Mouse (Mus musculus) ovary, postnatal 10 days (tissue): ENCODE measurements around the gene Myf5.

Experiments used
- DNase-seq: peaks from one replicate; pipeline ENCODE4 v3.0.0; 2022; ENCODE audit warnings: low spot score

Myf5 gene

DNA sequence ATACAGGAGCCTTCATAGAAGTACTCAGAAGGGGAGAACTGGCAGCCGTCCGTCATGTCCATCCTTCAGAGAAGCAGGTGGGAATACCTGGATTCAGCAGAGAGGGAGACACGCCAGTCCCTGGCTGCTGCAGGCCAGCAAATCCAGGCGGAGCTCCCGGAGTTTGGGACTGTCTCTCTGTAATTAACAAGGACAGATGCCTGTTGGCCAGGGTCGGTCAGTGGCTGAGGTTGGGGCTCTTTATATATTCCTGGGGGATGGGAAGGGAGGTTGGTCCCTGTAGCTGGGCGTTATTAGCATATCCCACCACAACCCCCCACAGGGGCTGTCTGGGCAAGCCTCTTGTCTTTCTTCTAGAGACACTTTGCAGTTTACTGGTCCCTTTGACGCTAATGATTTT lies at the start of gene Myf5:
TSS of gene Myf5 (minus strand) at position 265 of the 400 bp plus-strand sequence.
- no peak for DNase-seq

DNA sequence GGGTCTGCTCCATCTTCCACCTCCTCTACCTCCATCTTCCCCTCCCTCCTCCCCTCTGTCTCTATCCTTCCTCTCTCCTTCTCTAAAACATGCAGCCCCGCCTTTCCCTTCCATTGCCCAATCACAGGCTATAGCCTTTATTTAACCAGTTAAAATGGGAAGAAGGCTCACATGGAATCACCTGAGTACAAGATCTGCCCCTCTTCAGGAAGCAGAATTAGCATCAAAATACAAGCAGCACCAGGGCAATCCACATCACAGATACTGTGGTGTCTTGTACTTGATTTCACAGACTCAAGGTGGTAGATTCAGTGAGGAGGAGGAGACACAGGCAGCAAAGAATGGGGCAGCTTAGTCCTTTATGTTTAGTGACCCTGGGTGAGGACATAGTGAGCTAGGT lies 42.8 kb upstream of the Myf5 start:
- no peak for DNase-seq

DNA sequence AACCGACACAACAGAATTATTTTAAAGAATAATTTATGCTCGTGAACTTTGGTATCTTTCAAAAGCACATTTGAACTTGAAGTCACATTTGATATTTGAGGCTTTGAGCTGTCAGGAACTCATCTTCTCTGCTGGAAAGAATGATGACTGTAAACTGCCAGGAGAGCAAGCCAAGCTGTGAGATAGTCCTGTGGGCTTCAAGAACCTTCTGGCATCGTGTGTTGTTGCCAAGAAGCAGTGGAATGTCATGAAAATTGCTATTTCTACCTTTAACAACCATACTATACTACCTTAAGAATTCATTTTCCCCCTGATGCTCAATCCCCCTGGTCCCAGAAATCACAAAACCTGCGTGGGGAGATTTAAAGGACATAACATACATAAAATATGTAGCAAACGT lies 33.3 kb upstream of the Myf5 start:
- no peak for DNase-seq

DNA sequence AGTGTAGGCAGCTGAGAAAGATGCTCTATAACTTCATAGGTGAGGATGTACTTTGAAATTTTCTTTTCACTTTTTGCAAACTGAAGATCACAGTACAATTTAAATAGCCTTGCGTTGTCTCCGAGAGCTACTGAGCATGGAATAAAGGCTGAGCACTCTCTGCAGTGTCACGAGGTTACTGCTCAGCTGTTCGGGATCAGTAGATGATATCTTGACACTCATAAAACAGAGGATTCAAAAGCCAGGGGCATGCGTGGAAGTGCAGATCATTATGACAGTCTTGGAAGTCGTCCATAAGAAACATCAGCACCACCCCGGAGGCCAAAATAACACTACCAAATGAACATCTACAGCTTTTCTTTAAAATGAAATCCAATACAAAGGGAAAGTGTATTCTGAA lies 30.7 kb upstream of the Myf5 start:
- DNase-seq = no peak

DNA sequence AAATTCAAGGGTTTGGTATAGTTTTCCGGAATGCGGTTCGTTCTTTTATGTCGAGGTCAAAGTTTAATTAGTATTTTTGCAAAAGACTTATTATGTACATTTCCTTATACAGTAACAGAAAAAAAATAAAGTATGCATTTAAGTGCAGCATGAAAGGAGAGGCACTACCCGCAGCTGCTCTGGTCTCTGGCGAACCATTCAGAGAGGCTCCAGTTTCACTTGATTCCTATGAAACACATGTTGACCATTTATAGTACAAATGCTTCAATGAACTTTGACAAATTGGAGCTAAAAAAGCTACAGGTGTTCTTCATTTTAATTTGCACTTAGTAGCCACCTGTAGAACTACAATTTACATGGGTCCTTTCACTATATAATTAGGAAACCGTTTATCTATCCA lies 28.8 kb upstream of the Myf5 start:
- no peak for DNase-seq

DNA sequence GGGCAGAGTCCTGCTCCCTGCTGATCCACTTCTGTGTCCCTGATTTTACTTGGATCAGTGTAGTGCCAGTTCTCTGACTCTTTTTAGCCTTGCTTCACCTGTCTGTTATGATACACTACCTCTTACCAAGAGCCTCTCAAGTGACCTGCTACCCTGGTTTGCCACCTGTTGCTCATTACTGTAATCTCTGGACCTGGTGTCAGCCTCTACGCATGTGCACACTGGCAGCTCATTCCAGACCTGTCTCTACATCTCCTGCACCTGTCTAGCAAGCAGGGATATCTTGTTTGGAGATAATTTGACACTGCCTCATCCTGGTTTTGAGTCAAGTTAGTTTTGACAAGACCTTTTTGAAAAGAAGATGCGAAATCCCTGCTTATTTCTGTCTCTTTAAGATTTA lies 20.5 kb upstream of the Myf5 start:
- no peak for DNase-seq

DNA sequence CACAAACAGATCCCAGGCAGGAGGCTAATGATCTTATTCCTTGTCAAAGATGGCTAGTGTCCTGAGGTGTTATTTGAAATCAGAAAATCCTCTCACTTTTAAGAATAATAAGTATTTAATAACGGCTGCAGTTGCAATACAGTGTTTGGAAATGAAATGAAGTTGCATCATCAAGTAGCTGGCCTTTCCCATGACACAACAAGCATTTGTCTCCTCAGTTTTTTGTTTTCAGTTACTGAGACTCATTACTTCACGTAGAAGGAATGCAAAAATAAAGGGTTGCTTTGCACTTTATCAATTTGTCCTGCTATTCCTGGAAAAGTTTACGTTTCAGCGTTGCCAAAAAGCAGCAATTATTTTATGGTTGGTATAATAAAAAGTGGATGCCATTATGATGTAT lies 17.5 kb upstream of the Myf5 start:
- no peak for DNase-seq

DNA sequence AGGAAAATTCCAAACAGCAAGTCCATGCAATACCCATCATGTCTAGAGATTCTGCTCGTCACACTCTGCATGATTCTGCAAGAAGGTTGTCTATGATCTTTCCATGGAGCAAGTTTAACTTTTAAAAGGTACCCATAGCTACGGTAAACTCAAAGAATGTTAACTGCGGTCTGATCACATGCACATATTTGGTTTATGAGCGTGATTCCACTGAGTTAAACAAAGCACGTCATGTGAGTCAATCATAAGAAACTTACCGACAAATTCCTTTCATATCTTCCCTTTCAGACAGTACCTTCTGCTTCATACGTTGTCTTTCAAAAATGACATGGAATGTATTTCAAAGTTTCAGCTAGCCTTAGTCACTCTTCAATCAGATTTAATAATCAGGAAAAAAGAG lies 16.3 kb upstream of the Myf5 start:
- DNase-seq = no peak

DNA sequence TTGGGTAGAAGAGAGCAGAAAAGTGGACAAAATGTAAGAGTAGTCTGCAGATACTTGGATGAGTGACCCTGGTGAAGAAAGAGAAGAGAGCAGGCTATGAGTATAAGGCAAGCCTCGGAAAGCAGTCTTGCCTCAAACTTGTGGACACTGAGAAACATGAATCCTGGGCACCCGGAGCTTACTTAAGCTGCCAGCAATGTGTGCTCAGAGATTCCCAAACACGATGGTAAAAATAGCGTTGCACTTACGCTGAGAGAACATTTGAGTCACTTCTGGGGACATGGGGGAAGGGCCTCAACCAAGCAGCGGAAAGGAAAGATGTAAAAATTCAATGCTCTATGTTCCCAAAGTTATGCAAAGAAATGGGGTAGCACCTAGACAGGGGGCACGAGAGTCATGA lies 13.7 kb upstream of the Myf5 start:
- DNase-seq = no peak

DNA sequence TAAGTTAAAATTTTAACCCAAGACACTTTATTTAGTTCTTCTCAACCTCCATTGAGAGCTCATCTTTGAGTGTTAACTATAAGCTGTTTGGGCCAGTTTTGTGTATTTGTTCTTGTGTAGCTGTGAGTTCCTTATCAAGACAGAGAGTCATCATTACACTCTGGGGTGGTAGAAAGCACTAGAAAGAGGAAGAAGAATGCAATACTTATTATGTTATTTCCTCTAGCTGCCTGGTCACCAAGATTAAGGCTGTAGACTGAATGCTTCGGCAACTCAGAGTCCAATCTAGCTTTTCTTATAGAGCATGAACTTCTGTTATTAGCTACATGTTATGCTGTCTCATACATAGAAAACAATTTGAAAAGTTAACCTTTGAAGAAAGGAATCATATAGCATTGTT lies 10.5 kb upstream of the Myf5 start:
- DNase-seq = no peak

DNA sequence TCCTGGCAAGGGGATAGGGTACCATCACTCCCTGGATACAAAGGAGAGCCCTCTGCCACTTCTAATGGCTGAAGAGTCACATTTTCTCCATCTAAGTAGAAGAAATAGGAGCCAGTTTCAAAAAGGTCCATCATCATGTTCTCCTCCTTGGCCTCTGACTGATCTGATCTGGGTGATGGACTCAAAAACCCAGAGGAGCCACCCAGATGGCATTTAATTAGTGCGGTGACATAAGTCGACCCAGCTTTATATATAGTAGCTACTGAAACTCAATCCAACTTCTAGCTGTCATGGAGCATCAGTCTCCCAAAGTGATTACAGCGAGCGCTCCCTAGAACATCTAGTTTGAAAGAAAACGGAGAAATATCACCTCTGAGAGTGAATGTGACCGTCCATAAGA lies 8.6 kb upstream of the Myf5 start, which contains the start of gene Myf6:
TSS of gene Myf6 (minus strand) at position 170 of the 400 bp plus-strand sequence.
- DNase-seq = no peak

DNA sequence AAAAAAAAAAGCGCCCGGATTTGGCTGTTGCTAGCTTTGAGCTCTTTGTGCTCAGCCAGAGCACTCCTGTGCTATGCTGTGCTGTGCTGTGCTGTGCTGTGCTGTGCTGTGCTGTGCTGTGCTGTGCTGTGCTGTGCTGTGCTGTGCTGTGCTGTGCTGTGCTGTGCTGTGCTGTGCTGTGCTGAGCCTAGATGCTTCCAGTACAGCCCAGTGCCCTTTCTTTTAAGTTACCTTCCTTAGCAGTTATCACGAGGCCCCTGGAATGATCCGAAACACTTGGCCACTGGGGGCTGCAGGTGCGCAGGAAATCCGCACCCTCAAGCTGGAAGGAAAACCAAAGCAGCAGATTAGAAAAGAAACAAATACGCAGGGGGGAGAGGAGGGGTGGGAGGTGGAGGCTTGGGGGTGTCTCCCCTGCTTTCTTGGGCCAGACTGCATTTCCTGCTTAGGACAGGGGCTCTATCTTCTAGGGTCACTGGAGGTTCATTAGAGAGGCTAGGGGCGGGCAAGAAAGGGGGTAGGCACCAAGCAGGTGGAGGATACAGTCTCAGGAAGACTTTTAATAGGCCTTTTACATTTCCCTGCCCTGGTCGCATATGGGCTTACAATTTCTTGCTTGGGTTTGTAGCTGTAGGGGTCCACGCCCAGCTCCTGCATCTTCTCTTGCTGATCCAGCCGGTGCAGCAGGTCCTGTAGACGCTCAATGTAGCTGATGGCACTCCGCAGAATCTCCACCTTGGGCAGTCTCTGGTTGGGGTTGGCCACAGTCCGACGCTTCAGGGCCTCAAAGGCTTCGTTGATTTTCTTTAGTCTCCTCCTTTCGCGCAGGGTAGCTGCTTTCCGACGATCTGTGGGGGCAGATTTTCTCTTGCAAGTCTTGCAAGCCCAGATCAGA lies 7.9 kb upstream of the Myf5 start:
- no peak for DNase-seq

DNA sequence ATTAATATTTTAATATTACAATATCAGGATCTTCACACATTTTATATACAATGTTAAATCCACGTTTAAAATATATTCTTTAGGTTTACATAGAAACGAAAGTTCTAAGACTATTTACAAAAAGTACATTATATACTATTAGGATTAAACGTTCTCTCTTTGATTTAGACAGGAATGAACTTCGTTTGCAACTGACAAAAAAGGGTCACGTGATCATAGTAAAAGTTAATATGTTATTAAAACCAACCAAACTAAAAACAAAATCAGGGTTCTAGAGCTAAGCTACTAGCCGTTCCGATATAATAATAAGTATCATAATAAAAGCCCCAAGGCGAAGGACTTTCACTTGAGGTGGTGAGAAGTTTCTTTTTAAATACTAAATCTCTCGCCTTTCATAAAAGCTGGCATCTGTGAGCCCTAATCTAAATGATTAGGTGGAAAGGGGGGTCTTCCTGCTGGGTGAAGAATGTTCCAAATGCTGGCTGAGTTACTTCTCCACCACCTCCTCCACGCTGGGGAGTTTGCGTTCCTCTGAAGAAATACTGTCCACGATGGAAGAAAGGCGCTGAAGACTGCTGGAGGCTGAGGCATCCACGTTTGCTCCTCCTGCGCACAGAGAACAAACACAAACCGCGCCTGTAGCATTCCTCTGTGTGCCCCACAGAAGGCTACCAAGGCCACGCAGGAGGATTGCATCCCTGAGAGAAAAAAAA lies 7.1 kb upstream of the Myf5 start:
- no peak for DNase-seq

DNA sequence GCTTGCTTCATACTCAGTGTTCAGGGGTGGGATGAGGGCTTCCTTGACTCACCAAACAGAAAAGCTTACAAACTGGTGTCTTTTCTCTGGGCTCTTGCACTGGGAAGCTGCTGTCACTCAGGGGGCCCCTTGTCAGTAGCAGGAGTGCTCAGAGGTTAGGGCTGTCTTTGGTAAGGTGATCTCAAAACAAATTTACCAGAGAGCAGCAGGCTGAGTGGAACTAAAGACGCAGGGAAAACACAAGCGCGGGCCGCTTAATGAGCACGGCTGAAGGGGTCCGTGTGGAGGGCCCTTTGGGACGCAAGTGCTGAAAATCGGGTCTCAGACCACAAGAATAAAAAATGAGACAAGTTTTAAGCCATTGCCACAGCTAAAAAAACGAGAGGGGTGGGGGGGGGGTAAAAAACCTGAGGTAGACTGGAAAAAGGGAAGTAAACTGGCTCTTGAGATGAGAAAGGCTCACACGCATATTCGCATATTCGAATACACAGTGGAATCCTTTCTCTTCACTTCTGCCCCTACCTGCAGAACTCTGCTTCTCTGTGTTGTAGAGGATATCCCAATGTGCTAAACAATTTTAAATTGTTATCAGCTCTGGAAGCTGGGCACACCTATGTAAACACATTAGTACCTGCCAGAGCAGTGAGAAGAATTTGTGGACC lies 2.9 kb upstream of the Myf5 start:
- DNase-seq = no peak

DNA sequence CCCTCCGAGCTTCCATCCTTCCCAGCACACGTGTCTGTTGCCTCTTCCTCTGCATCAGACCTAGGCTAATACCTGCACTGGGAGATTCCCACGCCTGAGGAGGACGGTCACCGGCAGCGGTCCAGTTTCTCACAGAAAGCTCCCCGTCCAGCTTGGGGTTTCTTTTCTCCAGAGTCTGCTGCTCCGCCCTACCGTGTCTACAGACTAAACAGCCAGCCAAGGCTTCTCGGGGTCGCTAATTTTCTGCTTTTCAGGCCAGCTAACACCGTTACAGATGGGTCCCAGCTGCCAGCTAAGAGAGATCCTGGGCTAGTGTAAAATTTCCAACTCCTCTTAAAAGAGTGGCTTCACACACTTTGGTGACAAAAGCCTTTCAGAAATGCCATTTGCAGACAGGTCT lies 836 bp upstream of the Myf5 start:
- DNase-seq = no peak

DNA sequence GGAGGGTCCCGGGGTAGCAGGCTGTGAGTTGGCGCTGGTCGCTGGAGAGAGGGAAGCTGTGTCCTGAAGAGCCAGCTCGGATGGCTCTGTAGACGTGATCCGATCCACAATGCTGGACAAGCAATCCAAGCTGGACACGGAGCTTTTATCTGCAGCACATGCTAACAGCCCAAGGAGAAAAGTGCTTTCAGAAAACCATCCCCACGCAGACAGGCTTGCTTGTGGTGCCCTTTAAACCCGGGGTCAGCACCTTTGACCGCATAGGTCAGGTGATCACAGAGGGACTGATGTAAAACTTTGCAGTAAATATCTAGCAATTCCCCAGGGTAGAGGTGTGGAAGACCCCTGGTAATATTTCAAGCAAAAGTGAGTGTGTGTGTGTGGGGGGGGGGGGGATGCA lies 1.9 kb downstream of the Myf5 start:
- DNase-seq = no peak

DNA sequence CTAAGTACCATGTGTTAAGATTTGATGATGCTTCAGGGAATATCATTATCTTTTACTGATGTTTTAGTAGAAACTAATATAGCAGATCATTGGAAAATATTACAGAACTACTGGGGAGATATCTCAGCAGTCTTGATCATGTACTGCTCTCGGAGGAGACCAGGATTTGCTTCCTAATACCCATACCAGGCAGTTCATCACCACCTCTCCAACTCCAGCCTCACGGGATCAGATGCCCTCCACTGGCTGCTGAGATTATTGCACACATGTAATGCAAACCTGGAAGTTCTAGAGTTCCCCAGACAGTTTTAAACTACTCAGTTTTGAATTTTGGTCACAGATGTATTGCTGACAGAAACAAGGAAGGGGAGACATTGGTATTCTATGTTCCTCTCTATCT lies 12.4 kb downstream of the Myf5 start:
- no peak for DNase-seq

DNA sequence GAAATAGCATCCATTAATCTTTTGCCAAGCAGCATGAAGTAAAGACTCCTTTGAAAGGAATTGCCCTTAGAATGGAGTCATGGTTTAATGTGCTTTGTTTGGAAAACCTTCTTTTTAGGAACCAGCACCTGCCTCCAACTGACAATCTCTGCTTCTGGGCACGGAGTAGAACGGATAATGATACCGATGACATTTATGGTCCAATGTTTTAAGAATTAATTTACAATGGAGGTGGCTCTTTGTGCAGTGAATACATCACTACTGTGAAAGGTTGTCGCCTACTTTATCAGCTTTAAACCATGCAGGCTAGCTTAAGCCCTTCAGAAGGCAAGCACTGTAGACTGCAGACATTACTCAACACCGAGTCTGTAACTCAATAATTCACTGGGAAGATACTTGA lies 14.2 kb downstream of the Myf5 start:
- no peak for DNase-seq

DNA sequence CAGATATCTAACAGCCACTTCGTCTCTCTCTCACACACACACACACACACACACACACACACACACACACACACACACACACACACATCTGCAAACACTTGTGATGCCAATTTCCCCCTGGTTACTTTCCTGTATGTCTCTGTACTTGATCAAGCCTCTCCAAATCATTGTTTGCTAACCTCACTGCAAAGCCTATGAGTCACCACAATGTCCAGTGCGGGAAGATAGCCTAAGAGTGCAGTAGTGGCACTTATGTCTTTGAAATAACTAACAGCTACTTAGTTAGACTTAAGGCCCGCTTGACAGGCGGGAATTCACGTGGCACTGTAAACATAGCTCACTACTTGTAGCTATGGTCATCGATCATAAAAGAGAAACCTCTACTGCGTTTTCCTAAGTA lies 18.1 kb downstream of the Myf5 start:
- DNase-seq = no peak

DNA sequence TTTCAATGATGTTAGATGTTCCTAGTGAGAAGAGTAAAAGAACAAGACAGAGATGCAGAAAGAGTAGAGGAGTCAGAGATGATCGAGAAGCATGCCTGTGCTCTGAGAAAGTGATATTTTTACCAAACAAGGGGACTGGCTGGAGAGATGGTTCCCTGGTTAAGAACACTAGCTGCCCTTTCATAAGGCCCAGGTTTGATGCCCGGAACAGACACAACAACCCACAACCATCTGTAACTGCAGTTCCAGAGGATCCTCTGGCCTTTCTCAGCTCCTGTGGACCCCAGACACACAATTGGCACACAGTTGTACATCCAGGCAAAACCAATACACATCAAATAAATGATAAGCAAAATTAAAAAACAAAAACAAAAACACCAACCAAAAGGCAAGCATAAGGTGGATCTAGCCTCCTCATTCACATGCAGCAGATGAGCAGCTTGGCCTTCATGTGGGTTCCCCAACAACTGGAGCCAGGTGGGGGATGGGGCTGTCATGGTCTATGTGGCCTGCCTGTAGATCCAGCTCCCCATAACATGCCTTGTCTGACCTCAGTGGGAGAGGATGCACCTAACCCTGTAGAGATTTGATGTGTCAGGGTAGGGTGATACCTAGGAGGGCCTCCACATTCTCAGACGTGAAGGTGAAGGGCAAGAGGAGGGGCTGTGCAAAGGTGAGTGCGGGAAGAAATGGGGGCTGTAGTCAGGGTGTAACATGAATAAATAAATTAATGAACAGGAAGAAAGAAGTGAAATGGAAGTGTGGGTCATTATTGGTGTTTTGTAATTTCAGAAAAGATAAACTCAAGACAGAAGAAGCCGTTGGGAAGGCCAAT lies 36.2 kb downstream of the Myf5 start:
- DNase-seq = no peak

DNA sequence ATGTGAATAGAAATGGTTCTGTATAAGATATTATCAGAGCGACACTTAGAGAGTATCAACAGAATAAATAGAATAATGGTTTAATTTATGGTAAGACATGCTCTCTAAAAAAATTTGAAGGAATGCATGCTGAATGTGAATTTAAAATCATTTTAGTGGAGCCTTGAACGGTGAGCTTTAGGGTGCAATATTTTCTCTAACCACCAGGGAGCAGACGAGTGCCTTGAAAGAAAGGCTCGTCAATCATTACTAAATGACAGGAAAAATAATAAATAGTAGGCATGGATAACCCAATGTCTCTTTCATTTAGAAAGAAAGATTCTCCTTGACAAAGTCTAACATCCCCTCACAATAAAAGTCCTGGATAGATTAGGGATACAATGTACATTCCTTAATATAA lies 43.2 kb downstream of the Myf5 start:
- DNase-seq = no peak

DNA sequence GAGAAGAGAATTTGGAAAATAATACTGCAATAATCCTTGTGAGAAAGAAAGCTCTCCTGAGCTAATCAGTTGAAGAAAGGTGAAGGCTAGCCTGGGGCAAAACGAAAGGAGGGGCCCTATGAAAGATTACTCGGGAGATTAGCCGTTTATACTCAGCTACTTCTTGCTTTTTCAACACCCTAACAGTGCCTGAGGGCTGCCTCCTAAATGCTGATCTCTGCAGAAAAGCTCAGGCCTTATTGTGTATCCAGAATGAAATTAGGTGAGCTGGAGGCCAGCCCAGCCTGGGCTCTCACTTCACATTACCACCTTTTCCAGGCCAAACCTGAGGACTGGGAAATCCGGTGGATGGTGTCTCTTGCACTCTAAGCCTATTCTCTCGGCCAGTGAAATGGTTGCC lies 49.0 kb downstream of the Myf5 start:
- no peak for DNase-seq
